Mouse (Mus musculus) CH12F3 (cell line): ENCODE measurements around the gene Xylt2.
"Not testable (repeated sequence)": the region's sequence is repeated elsewhere in the genome, so short reads cannot be mapped to it uniquely, and the experiment has no call there.

Experiments
- in situ Hi-C: fragments of 300-500 bp; cut with MboI; formaldehyde crosslinking; loops from 2 replicates; pipeline ENCODE4 v1.14.3; 2020; ENCODE audit warnings: low sequenced_read_pairs

Gene Xylt2

GRCm38 (mm10) chr11:94677607-94678145 is 361 bp upstream of the Xylt2 start:
- in situ Hi-C loops = no loop called here

GRCm38 (mm10) chr11:94676308-94676707 is 1.0 kb downstream of the Xylt2 start:
- in situ Hi-C loops = no loop called here

DNA sequence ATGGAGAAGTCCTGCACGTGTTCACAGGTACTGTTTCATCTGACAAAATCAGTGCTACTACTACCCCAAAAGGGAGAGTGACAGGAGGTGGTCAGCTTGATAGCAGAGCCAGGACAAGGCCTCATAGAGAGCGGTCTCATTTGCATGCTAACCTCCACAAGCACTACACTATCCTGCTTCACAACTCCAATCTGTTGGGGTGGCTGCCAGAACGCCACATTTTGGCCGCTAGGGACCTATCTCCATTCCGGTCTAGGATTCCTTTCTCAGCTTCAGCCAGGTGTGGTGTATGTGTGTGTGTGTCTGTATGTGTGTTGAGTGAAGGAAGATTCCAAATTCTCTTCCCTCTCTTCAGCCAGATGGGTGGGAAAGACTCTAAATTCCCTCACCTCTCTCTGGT is 1.9 kb downstream of the Xylt2 start:
- in situ Hi-C loops = no loop called here

- in situ Hi-C loops = no loop called here
Observed at GRCm38 (mm10) chr11:94674984-94675383, 2.3 kb downstream of the Xylt2 start.

- in situ Hi-C loops = no loop called here
Observed at GRCm38 (mm10) chr11:94665281-94665680, 12.0 kb downstream of the Xylt2 start.

DNA sequence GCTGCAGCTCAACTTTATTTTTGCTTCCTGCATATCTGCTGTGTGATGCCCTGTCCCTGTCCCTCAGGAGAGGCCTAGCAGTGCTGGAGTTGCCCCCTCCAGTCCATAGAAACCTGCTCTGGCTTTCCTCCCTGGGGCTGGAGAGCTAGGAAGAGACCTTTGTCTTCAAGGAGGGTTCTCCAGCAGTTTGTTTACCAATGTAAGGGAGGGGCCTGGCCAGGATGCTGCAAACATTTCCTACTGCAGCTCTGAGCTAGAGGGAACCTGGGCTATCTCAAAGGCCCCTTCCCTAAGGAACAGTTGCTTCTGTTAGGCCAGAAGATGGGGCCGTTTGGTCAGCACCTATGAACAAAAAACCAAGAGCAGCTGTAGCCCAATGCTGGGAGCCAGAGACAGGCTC is 16.0 kb downstream of the Xylt2 start:
- in situ Hi-C loops = no loop called here

DNA sequence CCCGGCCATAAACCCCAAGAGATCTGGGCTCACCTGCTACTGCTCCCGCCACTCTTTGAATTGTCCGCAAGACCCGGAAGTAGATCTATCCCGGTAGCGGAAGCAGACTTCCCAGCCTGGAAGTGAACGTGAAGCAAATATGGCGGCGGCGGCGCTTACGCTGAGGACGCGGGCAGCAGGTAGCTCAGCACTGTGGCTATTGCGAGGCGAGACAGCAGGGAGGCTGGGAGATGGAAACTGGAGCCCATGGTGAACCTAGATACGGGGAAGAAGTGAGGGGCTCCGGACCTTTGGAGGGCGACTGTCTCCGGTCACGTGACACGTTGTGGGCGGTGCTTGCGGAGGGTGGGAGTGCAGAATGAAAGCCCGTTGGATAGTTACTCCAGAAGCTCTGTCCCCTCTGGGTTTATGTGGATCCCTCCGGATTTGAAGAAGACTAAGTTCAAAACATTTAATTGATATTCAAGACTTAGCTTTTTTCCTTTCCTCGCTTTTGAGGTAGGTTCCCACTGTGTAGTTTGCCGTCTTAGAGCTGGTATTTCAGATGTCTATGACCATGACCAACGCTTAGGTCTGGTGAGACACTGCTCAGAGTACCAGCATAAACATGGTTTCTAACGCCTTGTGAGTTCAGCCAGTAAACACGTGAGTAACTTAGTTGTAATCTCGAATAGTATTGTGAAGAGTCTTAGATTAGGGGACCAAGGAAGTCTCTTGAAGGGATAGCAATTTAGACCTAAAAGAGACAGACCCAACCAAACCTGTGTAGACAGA is 23.5 kb downstream of the Xylt2 start, which contains the start of the genes Mrpl27 and Eme1:
Gene Mrpl27, plus strand, starts transcription at position 105 of the 774 bp plus-strand sequence.
Gene Eme1, minus strand, starts transcription at position 302 of the 774 bp plus-strand sequence.
- in situ Hi-C loops = no loop called here

GRCm38 (mm10) chr11:94652973-94653372 is 24.3 kb downstream of the Xylt2 start:
- in situ Hi-C loops = no loop called here

DNA sequence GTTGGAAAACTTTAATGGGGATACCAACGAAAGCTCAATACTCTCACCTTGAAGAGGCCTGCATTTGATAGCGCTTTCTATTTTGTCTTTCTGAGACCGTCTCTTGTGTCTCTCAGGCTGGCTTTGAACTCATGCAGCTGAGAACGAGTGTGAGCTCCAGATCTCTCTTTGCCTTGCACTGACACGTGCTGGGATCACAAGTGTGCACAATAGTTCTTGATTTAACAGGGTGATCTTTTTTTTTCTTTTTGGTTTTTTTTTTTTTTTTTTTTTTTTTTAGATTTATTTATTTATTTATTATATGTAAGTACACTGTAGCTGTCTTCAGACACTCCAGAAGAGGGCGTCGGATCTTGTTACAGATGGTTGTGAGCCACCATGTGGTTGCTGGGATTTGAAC is 26.1 kb downstream of the Xylt2 start:
- in situ Hi-C loops = not testable (repeated sequence)

DNA sequence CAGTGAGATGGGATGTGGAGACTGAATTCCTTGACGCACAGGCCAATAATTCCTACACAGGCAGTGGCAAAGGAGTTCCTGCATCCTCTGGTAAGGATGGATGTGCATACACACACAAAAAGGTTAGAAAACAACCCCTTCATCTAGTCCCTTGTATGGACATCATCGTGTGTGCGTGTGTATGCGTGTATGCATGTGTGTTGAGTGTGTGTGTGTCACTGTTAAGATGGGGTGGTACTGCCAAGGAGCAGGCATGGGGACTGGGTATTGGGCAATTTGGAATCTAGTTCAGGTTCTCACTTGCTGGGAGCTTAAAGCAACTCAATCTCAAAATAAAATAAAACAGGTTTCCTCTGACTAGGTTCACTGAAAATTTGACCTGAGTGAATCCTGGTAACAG is 30.9 kb downstream of the Xylt2 start:
- in situ Hi-C loops = no loop called here

DNA sequence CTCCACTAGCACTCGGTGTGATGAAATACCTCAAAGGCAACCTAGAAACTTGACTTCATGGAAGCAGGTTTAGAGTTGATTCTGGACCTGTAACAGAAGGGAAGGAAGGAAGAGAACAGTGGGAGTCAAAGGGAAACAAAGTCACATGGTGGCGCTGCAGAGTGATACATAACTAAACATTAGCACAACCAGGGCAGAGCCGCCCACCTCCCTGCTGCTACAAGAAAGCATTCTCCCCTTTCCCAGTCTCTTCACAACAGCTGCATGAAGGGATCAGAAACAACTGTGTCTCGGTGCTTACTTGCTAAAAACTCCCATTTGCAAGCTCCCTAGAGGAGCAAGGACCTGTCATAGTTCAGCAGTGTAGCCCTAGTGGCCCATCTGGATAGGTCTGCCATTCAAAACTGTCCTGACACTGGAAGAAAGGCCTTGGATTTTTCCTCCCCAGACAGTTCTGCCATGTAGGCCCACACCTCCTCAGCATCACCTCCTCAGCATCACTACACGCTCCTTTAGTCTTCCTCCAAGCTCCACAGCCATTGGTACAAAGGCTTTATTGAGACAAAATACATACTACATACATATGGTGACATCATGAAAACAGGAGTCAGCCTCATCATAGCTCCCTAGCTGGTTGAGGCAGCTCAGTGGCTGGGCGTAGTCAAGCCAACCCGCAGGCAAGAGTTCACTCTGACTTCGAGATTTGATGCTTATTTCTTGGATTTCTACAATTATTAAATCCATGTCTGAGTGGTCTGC is 32.7 kb downstream of the Xylt2 start:
- in situ Hi-C loops = no loop called here

- in situ Hi-C loops = no loop called here
Observed at GRCm38 (mm10) chr11:94634431-94634830, 42.9 kb downstream of the Xylt2 start.

DNA sequence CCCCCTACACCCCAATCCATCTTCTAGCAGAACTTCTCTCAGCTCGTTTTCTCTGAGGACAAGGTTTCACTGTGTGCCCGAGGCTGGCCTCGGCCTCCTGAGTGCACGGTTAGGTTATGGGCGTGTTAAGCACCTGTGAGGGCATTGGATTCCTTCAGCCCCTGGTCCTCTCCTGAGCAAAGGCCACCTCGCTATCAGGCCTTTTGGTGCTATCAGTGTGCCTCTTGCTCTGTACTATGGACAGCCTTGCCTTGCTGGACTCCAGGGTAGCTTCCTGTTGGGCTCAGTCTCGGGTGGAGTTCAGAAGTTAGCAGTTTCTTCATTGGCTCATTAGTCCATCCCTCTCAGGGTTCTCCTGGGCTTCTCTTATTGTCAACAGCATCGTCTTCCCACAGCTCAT is 44.3 kb downstream of the Xylt2 start:
- in situ Hi-C loops = no loop called here

GRCm38 (mm10) chr11:94631969-94632368 is 45.3 kb downstream of the Xylt2 start:
- in situ Hi-C loops = no loop called here

- in situ Hi-C loops = no loop called here
Observed at GRCm38 (mm10) chr11:94630199-94631011, 46.9 kb downstream of the Xylt2 start.

DNA sequence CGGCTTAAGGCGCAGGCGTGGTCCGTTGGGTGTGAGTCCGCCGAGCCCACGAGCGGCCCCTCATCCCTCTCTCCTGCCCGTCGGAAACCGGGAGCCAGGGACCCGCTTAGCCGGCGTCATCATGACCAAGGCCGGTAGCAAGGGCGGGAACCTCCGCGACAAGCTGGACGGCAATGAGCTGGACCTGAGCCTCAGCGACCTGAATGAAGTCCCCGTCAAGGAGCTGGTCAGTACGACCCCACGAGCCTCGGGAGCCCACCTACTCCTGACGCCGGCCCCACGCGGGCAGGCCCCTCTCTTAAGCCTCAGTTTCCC is 47.5 kb downstream of the Xylt2 start:
- in situ Hi-C loops = no loop called here

- in situ Hi-C loops = no loop called here
Observed at GRCm38 (mm10) chr11:94629199-94629883, 48.0 kb downstream of the Xylt2 start, which contains the start of gene Lrrc59. Gene Lrrc59, plus strand, starts transcription at chr11:94629767.

DNA sequence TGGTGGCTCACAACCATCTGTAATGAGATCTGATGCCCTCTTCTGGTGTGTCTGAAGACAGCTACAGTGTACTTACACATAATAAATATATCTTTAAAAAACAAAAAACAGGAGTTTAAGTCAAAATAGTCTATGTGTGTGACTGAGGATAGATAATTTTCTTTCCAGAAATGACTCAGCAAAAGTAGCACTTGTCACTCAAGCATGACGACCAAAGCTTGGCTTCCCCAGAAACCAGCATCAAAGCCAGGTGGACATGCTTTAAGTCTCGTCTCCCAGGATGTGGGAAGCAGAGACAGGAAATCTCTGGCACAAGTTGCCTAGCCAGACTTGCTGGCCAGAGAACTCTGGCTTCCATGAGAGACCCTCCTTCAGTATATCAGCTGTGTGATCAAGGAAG is 55.2 kb downstream of the Xylt2 start:
- in situ Hi-C loops = no loop called here

DNA sequence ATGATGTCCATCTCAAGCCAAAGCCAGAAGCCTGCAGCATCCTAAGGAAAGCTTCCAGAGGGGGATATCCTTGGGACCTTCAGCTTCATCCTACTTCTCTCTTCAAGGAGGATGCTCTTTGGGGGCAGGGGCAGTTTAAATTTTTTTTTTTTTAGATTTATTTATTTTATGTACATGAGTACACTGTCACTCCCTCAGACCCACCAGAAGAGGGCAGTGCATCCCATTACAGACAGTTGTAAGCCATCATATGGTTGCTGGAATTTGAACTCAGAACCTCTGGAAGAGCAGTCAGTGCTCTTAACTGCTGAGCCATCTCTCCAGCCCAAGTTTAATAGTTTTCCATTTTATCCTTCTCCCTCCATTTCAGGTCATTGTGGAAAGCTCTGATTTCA is 55.9 kb downstream of the Xylt2 start:
- in situ Hi-C loops = no loop called here

DNA sequence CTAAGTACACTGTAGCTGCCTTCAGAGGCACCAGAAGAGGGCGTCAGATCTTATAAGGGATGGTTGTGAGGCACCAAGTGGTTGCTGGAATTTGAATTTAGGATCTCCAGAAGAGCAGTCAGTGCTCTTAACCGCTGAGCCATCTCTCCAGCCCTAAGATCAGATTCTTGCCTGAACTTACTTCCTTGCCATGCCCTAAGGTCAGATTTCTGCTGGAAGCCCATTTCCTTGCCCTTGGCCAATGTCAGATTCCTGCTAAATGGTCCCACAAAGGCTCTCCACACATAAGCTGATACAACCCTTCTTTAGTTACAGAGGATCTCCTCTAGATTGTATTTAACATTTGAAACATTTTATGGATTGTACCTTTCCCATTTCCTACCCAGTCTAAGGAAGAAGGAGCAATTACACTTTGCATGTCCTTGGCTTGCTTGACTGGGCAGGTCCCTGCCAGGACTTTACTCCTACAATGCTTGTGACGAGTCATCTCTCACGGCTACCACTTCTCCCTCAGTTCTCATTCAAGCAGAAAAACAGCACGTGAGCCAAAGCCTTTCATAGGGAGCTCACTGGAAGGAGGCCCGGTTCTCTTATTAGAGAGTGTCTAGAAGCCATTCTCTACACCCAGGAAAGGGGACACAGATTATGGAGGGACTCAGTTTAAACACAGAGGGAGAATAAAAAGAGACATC is 56.4 kb downstream of the Xylt2 start:
- in situ Hi-C loops = no loop called here
